Mouse (Mus musculus) cerebellum, adult 2 months (tissue): ENCODE measurements around the gene Eml4. TPM values are rescaled to one million over a fixed set of nuclear protein-coding genes. Genes with fewer than 3 reads are reported as not detected.

Experiments used
- DNase-seq, 2 experiments: peaks; one replicate each; pipeline ENCODE4 v3.0.0; 2021
- H3K27ac ChIP-seq: fragments of 200-500 bp; 2 replicates; pipeline ENCODE4 v1.5.1; 2012; ENCODE audit warnings: low read length, control low read depth, inconsistent platforms; ENCODE audit not compliant: insufficient read depth
- H3K27me3 ChIP-seq: fragments of 200-500 bp; 2 replicates; pipeline ENCODE4 v1.6.1; 2012; ENCODE audit warnings: inconsistent platforms, mild to moderate bottlenecking, low read length, moderate library complexity; ENCODE audit not compliant: control insufficient read depth, insufficient read depth
- H3K4me1 ChIP-seq: fragments of 200-500 bp; 2 replicates; pipeline ENCODE4 v1.6.1; 2011; ENCODE audit warnings: low read length; ENCODE audit not compliant: control insufficient read depth, insufficient read depth
- H3K4me3 ChIP-seq: fragments of 200-500 bp; replicated peaks from 2 replicates; pipeline ENCODE3; 2011; ENCODE audit warnings: mild to moderate bottlenecking, low read depth, low read length, control low read depth; ENCODE audit not compliant: insufficient read depth
- CTCF ChIP-seq: fragments of 200-500 bp; IDR thresholded peaks from 2 replicates; pipeline ENCODE4 v1.5.1; 2011; ENCODE audit warnings: low read depth, mild to moderate bottlenecking, control low read depth, low read length, moderate library complexity, borderline replicate concordance; ENCODE audit not compliant: insufficient read depth
- POLR2A ChIP-seq: fragments of 200-500 bp; IDR thresholded peaks from 2 replicates; pipeline ENCODE4 v1.6.1; 2011; ENCODE audit warnings: low read length, control low read depth, borderline replicate concordance; ENCODE audit not compliant: insufficient read depth
- WGBS: fragments of 180-500 bp; shearing (Covaris S2); methylation state at CpG from one replicate; pipeline ENCODE4 v1.1.7; 2018; 5-methylcytosine and 5-hydroxymethylcytosine counted together
- polyA plus RNA-seq: library from polyadenylated mRNA; depleted of rRNA; stranded (reverse); fragments of >200 nt; gene quantifications from 2 replicates; pipeline ENCODE4 v1.2.3, GENCODE M21; 2012

The Eml4 gene
- polyA plus RNA-seq, 1 experiment, result 17.3 TPM

- no peak for DNase-seq
- 56% methylated on average over 5 of the region's 5 CpGs for WGBS
- Histone ChIP-seq H3K27ac (no peak overlapping the region), H3K4me3 (no peak overlapping the region), H3K4me1 (no peaks in the 10 kb centered on the region; the same call in 1 of the 2 replicates), H3K27me3 (no peaks in the 10 kb centered on the region)
- TF ChIP-seq POLR2A (no peak), CTCF (no peak)
These were observed 38.9 kb upstream of the Eml4 start for GRCm38 (mm10) chr17:83311806-83312205.

DNA sequence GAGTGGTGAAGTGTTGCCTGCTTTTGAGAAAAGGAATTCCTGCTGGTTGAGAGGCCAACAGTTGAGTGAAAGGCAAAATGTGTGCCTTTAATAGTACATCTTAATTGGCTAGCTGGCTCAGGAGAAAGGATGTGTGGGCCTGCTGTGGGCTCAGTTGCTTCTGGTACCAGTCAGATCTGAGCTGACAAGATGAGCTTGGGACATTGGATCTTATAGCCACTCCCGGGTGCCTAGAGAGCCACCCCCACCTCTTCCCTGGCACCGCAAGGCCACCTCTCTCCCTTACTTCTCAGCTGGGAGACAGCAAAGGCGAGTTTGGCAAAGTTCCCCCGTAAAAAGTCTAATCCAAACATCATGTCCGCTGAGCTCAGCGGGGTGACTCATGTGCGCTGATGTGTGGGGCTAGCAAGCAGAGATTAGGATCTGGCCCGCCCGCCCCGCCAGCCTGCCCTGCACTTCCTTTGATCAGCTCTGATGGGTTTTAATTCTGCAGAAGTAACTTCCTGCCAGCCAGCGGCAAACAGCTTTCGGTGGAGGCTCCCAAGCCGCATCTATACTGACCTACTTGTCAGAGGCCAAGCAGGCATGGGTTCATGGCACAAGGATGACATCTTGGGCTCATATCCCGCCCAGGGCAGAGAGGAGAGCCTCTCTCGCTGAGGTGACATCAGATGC, 38.4 kb upstream of the Eml4 start:
- no peaks in the 10 kb centered on the region; the same call in 1 of the 2 replicates for H3K4me1 ChIP-seq
- no peak overlapping the region for H3K4me3 ChIP-seq
- WGBS, result 3% methylated on average over 15 of the region's 15 CpGs
- peak in 1 of 2 experiments; percentile 10 for DNase-seq
- no peak overlapping the region for H3K27ac ChIP-seq
- TF ChIP-seq CTCF (no peak), POLR2A (no peak)
- no peaks in the 10 kb centered on the region for H3K27me3 ChIP-seq

DNA sequence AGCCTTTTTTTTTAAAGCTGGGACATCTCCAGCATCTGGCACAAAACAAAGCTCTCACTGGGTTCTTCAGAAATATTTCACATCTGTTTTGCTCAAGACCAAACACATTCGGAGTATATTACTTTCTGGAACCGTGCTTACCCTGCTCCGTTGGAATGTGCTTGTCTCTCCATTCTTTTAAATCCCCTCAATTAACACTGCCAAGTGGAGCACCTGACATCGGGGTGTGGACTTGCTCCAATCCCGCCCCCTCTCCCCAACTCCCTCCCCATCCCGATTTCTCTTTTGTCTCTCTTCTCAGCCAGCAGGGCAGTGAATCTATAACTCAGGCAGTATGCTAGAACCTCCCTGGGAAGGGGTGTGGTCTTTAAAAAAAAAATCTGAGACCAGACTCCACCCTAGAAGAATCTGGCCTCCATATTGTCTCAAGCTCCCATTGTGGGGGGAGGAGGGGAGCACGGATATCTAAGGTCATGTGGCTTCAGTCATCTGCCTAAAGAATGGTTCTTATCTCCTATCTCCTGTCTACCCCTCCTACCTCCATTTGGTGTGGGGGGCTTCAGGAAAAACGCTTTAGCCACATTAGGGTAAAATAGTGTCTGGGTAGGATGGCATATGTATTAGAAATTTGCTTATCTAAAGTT, 37.6 kb upstream of the Eml4 start:
- WGBS, result 38% methylated on average over 8 of the region's 8 CpGs
- Histone ChIP-seq H3K4me3 (no peak overlapping the region), H3K27me3 (no peaks in the 10 kb centered on the region), H3K27ac (no peak overlapping the region), H3K4me1 (no peaks in the 10 kb centered on the region; the same call in 1 of the 2 replicates)
- TF ChIP-seq CTCF (no peak), POLR2A (no peak)
- DNase-seq, result no peak

GRCm38 (mm10) chr17:83315476-83315875, 35.3 kb upstream of the Eml4 start:
- no peak for TF ChIP-seq CTCF
- no peak for TF ChIP-seq POLR2A
- 84% methylated on average over 4 of the region's 4 CpGs for WGBS
- Histone ChIP-seq H3K27me3 (no peaks in the 10 kb centered on the region), H3K27ac (no peak overlapping the region), H3K4me3 (no peak overlapping the region), H3K4me1 (no peaks in the 10 kb centered on the region; the same call in 1 of the 2 replicates)
- no peak for DNase-seq

DNA sequence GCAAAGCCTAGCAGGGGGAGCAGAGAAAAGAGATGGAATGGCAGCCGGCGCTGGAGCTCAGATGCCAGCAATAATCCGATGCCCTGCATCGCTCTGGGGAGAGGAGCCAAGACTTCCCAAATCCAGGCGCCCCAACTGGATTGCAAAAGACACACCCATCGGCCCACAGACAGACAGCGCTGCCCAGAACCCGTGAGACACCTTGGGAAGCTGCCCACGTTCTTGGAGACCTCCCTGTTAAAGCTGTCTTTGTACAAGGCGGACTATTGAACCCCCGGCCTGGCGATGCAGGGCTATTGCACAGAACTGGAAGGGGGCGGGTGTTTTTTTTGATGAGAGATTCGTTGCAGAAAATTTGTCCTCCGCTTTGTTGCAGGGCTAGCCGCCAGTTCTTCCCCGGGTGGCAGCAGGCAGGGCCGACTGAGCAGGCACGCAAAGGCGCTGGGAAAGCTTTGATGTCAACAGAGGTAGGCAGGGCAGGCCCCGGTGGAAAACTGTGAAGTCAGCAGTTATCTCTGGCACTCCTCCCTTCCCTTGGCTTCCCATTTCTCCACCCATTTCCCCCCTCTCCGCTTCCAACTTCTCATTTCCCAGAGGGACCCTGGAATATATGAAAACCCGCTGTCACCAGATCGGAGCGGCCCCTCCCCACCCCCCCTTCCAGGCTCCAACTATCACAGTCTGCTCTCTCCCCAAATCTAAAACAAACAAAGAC, 28.0 kb upstream of the Eml4 start:
- Histone ChIP-seq H3K4me3 (peak overlapping the region; percentile 62), H3K27ac (no peak overlapping the region), H3K27me3 (no peaks in the 10 kb centered on the region), H3K4me1 (no peaks in the 10 kb centered on the region; the same call in 1 of the 2 replicates)
- TF ChIP-seq POLR2A (no peak), CTCF (no peak)
- peak; percentile 37 to 40 for DNase-seq
- WGBS, result 7% methylated on average over 25 of the region's 25 CpGs

GRCm38 (mm10) chr17:83323410-83324268, 27.1 kb upstream of the Eml4 start:
- Histone ChIP-seq H3K4me3 (no peak overlapping the region), H3K27ac (no peak overlapping the region), H3K4me1 (no peaks in the 10 kb centered on the region; the same call in 1 of the 2 replicates), H3K27me3 (no peaks in the 10 kb centered on the region)
- WGBS, result 81% methylated on average over 19 of the region's 19 CpGs
- TF ChIP-seq CTCF, result no peak
- TF ChIP-seq POLR2A, result no peak
- DNase-seq, result no peak

DNA sequence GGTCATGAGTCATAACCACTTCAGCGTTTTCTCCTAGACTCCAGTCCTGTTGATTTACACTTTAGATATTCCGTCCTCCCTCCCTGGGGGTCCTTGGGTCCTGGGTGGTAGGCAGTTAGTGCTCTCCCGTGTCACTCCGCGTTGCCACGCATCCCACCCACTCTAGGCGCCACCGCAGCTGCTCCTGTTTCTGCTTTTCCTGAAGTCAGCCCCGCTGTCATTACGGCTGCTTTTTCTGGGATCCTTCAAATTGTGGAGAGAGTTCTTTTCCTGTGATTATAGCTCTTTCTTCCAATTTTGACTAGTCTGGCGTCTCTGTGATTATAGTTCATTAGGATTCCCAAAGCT, 26.5 kb upstream of the Eml4 start:
- Histone ChIP-seq H3K27ac (no peak overlapping the region), H3K4me1 (no peaks in the 10 kb centered on the region; the same call in 1 of the 2 replicates), H3K27me3 (no peaks in the 10 kb centered on the region), H3K4me3 (no peak overlapping the region)
- DNase-seq, result no peak
- 94% methylated on average over 11 of the region's 11 CpGs for WGBS
- TF ChIP-seq POLR2A (no peak), CTCF (no peak)
